Mouse (Mus musculus): ENCODE measurements around the gene Anxa3. TPM values are rescaled to one million over a fixed set of nuclear protein-coding genes. Genes with fewer than 3 reads are reported as not detected.

The Anxa3 gene
- polyA plus RNA-seq (2015; fragmentation: Illumina TruSeq; extraction: RNeasy Lipid Tissue Mini Kit (QIAGEN cat#74804); ENCODE audit: insufficient read depth, low replicate concordance), result 75.4 TPM

DNA sequence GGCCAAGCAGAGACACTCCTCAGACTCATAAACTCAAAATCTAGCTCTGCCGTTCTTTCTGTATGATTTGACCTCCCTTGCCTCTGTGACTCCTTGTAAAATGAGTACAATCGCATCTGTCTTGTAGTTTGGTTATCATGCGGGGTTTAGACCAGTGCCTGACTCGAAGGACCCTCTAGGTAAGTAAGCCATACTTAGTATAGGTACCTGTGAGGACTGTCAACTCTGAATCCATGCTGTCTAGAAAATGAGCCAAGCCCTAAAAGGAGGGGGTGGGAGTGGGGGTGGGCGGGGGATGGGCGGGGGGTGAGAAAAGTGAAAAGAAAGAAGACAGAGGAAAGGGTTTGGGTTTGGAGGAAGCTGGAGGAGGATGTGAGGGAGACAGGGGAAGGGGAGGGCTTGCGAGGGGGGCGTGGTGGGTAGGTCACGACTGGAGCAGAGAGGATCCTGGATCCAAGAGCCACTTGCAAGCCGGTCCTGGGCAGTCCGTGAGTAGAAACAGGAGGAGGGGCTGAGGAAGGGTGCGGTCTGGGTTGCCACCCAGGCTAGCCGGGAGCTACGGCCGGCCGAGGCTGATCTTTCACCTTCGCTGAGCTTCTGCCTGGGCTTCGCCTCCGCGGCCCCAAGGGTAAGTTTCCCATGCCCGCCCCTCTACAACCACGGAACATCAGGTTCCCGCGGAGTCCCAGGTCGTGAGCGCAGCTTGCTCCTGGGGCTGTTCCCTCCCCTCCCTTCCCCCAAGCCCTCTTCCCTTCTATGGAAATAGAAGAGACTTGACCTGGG is at the start of gene Anxa3:
Anxa3 (plus strand) TSS at position 404 of the 783 bp plus-strand sequence.

Other genes with a start within 250 kb of the Anxa3 start
- 71.5 TPM for gene Bmp2k, start 204.3 kb downstream of the Anxa3 start, polyA plus RNA-seq (2015; fragmentation: Illumina TruSeq; extraction: RNeasy Lipid Tissue Mini Kit (QIAGEN cat#74804); ENCODE audit: insufficient read depth, low replicate concordance)

Measured in spleen, adult 10 weeks (tissue).